Mouse (Mus musculus) hematopoietic stem cell, adult 5-6 weeks (primary cell): ENCODE results near the gene Inf2. TPM values are rescaled to one million over a fixed set of nuclear protein-coding genes. Genes with fewer than 3 reads are reported as not detected.

Source experiments
- ATAC-seq, 2 experiments: fragments of 125-278 bp in 1 of 2; replicated peaks in 1 of 2; 2 replicates each; pipeline ENCODE4 v1.8.0; 2016 to 2017; ENCODE audit warnings: inconsistent platforms in 2 of 2, mild to moderate bottlenecking in 2 of 2, moderate number of reproducible peaks in 2 of 2, low read depth in 1 of 2, moderate TSS enrichment in 1 of 2; ENCODE audit not compliant: low FRiP score in 2 of 2, poor library complexity in 2 of 2, severe bottlenecking in 2 of 2, insufficient read depth in 1 of 2, low TSS enrichment in 1 of 2
- total RNA-seq: library from RNA; stranded (forward); fragments of 172-1452, 232-1000 nt; gene quantifications from 2 replicates; pipeline ENCODE4 v1.2.3, GENCODE M21; 2017

Inf2 gene
- total RNA-seq, 1 experiment from 2014 or later: 10.1 TPM

- no peak for ATAC-seq
Observed at GRCm38 (mm10) chr12:112589491-112590191, 1.1 kb downstream of the Inf2 start.

DNA sequence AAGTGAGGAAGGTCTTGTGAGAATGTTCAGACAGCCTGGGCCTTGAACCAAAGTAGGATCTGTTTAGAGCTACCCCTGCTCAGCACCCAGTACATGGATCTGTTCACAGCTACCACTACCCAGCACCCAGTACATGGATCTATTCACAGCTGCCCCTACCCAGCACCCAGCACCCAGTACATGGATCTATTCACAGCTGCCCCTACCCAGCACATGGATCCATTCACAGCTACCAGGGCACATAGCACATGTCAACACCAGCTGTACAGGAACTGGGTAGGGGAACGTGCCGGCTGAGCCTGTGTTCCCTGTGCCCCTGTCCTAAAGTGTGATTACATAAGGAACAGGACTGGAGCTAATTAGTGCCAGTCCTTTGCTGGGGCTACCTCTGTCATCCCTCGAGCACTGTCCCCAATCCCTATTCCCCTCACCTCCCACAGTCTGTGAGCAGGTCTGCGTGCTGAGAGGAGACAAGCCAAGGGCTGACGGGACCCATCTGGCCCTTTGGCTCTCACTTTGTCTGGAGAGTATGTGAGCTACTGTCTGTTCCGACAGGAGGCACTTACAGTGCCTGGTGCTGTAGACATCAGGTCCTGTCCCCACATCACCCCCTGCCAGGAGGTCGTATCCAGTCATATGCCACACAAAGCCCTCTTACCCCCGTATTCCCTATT, 2.1 kb downstream of the Inf2 start:
- ATAC-seq: no peak

- ATAC-seq: no peak
Observed at GRCm38 (mm10) chr12:112591240-112591639, 2.7 kb downstream of the Inf2 start.

- no peak for ATAC-seq
Observed at GRCm38 (mm10) chr12:112591730-112592129, 3.1 kb downstream of the Inf2 start.

DNA sequence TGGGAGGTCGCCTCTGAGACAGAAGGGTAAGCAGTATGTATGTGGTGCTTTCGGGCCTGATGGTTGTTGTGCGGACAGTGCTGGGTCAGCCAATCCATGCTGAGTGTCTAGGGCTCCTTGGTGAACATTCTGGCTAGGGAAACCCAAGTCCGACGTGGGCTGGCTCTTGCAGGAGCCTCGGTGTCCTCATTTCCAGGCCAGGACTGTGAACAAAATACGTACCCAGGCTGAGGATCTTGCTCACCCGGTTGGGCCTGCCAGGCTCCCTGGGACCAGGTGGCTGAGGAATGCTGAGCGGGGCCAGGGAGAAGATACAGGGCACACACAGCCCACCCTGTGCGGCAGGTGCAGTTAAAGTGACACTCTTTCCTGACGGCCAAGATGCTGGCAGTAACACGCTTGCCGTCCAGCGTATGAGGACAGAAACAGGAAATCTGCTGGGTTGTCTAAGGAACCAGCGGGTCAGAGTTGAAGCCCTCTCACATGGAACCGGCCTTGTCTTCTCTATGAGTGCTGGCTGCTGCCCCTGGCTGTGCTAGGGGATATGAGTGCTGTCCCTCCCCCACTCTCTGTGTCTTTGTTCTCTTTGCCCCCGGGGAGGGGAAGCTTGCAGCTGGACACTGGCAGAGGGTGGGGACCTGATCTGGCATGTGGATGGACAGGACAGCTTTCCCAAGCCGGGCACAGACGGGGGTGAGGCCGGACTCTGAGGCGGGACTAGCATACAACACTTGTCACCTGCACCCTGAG, 4.6 kb downstream of the Inf2 start:
- no peak for ATAC-seq

DNA sequence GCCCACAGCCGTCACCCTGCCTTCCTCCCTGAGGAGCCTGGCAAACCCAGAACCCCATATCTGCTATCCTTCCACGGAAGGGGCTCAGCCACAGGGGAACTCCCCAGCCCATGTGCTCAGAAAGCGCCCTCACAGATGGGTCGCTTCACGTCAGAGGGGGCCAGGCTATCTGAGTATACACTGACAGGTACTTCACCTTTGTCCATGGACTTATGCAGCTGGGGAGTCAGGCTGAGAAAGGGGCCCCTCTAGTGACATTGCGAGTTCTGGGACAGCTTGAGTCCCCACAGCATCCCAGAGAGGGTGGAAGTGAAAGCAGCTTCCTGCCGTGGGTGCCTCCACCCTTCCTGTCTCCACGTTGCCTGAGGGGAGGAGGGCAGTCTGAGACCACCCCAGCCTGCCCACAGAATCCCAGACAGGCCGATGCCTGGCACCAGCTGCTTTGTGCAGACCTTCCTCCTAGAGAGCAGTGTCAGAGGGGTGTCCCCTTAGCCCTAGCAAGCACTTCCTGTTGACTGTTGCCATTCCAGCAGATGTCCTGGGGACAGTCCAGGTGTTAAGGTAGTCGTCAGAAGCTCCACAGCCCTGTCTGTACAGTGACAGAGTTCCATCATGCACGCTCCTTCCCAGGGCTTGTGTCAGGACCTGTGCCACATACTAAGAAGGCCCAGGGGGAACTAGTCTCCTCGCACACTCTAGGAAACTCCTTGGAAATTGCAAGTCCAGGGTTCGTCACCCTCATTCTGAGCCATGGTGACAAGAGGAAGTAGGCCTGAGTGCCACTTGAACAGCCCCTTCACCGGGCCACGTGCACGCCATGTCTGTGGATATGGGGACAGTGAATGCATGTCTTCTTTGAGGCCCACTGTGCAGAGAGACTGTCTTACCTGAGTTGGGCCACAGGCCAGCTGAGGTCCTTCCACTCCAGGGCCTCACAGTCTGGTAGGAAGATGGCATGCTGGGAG, 5.6 kb downstream of the Inf2 start:
- peak; percentile 30 to 51 for ATAC-seq

DNA sequence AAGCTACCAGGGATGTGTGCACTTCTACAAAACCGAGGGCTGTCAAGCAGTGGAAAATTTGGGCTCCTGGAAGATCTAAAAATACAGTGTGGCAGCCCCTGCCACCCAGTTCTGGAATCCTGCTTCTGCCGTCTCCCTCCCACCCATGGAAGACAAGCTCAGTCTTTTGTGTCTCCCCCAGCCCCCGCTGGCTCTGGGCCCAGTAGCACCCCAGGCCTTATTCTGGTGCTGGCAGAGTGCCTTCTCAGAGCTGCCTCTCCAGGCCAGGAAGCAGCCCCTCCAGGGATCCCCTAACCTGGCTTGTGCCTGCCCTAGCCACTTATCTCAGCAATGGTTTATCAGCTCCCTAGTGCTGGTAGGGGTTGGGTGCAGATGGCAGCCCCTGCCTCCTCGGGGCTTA, 6.4 kb downstream of the Inf2 start:
- ATAC-seq: no peak

GRCm38 (mm10) chr12:112595626-112596025, 7.0 kb downstream of the Inf2 start:
- ATAC-seq: no peak

- no peak for ATAC-seq
Observed at GRCm38 (mm10) chr12:112596454-112596853, 7.9 kb downstream of the Inf2 start.

- ATAC-seq: no peak
Observed at GRCm38 (mm10) chr12:112596891-112597500, 8.4 kb downstream of the Inf2 start.

GRCm38 (mm10) chr12:112597618-112598017, 9.0 kb downstream of the Inf2 start:
- no peak for ATAC-seq

GRCm38 (mm10) chr12:112599198-112599597, 10.6 kb downstream of the Inf2 start:
- peak; percentile 85 to 87 for ATAC-seq

GRCm38 (mm10) chr12:112599942-112600611, 11.5 kb downstream of the Inf2 start:
- no peak for ATAC-seq

DNA sequence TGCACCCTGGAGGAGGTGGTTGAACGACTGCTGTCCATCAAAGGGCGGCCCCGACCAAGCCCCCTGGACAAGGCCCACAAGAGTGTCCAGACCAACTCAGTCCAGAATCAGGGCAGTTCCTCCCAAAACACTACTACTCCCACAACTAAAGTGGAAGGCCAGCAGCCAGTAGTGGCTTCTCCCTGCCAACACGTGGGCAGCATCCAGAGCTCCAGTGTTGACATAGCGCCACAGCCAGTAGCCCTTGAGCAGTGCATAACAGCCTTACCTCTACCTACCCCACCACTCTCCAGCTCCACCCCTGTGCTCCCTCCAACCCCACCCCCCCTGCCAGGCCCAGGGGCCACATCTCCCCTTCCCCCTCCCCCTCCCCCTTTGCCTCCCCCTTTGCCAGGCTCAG, 15.4 kb downstream of the Inf2 start:
- no peak for ATAC-seq

- ATAC-seq: peak; percentile 43 to 50; a peak in 3 of 4 replicates
Observed at GRCm38 (mm10) chr12:112604709-112605649, 16.4 kb downstream of the Inf2 start.
